Mouse (Mus musculus): ENCODE measurements around the gene Rsf1.
A peak's percentile ranks its signal among the peaks of the same experiment; 100 is the strongest.

Rsf1 gene

DNA sequence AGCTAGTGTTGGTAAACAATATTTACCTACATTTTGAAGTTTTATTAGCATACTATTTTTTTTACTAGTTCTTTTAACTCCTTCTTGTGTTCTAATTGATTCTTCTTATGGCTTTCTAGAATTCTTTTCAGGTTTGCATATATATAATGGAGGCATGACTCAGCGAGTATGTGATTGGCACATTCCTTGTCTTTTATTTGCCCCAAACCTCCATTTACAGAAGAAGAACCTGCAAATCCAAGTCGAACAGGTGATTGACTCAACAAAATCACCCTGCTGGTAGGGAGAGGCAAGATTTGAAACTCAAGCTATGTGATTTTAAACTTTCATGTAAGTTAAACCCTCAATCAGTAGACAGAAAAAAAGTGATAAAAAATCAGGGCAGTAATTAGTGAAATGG lies 51.6 kb downstream of the Rsf1 start:
- no peak for DNase-seq (ENCODE audit: low spot score)

DNA sequence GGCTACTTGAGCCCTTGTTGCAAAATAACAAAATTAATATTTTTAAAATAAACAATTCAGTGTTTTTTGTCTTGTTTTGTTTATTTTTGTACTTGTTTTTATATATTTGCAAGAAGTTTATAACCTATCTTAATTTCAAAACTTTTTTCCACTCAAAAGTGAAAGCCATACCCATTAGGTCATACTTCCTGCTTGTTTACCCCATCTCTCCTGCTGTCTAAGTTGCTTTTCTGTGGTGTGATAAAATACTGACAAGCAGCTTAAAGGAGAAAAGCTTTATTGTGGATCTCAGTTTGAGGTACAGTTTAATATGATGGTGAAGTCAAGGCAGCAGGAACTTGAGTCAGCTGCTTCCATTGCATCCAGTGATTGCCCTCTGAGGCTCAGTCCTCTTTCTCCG lies 53.2 kb downstream of the Rsf1 start:
- no peak for DNase-seq (ENCODE audit: low spot score)

DNA sequence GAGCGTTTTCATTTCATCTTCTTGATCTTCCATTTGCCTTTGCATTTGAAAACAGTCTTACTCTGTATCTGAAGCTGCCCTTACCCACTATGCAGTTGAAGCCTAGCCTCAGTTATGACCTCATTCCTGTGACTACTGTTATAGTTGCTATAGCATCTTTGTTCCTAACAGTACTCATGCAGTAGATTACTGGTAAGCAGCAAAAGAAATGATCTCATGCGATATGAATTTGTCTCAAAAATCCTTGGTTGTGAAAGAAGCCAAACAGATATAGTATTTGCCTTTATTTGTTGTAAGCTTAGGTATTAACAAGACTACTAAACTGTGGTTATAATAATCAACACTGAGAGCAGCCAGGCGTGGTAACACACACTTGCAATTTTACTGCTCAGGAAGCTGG lies 65.4 kb downstream of the Rsf1 start:
- no peak for DNase-seq (ENCODE audit: low spot score)

DNA sequence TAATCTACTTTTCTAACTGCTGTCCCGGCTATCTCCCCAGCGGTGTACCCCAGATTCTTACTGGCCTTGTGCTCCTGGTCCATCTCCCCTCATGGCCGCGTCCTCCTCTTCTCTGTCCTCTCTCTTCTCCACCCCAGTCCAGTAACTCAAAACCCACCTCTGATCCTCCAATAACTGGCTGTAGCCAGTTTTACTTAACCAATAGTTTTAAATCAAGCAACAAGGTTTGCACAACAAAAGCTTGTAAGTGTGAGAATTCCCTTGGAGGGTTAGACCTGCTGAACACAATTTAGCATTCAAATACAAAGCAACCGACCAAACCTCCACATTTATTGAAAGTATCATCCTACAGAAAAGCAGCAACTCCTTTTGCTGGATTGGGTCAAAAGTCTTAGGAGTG lies 68.0 kb downstream of the Rsf1 start:
- no peak for DNase-seq (ENCODE audit: low spot score)

DNA sequence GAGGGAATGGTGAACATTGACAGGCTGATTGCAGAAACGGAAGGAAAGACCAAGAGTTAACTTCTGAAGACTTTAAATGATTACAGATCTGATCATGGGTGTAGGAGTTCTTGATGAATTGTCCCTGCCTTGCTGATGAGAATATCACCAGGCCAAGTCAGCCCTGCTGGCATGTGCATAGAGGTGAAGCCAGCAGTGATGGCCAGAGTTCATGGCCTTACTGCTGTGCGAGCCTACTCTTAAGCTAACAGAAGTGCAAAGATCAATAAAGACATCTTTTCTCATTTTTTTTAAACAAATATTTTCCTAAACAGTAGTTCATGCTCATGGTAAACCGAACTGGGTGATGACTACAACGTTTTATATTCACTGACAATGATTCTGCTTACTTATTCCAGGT lies 71.0 kb downstream of the Rsf1 start:
- DNase-seq (ENCODE audit: low spot score): no peak

DNA sequence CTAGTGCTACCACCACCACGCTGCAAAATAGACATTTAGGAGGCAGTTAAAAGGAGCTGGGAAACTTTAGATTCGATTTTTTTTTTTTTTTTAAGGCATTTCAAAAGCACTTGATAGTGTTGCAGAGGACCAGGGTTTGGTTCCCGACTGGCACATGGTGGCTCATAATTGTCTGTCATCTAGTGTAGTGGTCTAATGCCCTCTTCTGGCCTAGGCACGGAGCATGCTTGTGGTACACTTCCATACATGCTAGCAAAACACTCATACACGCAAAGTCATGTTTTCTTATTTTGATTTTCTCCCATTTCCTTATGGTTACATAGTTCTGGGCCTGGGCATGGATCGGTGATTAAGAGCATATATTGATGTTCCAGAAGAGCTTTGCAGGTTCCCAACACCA lies 76.5 kb downstream of the Rsf1 start:
- DNase-seq (ENCODE audit: low spot score): no peak

DNA sequence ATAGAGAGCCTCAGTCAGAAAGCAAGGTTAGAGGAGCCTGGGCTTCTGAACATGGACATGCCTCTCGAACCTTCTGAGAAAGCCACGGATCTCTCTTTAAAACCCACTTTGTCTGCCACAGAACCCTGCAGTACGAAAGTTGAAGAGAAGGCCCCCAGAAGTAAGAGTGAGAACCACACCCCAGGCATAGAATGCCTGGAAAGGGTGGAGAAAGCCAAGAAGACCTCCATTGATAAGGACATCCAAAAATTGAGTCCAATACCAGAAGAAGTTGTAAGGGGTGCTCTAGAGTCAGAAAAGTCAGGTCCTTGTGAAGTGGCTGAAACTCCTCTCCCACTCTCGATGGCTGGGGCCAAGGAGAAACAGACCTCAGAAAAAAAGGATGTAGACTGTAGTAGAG lies 81.9 kb downstream of the Rsf1 start:
- DNase-seq (ENCODE audit: low spot score): no peak

DNA sequence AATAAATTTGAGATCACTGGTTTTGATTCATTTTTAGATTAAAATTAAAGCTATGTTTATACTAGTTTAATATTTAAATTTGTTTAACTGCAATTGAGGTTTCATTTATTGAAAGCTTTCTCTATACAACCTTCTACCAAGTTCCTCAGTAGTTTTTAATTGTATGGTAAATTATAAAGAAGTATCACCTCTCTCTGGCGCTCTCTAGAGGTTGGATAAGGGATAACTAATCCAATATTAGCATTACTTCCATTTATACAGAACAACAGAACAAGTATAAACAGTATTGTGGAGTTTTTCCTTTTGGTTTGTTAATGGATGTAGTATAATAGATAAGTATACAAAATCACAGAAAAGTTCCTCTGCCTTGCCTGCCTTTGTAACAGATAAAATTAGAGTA lies 99.5 kb downstream of the Rsf1 start:
- DNase-seq (ENCODE audit: low spot score): no peak

DNA sequence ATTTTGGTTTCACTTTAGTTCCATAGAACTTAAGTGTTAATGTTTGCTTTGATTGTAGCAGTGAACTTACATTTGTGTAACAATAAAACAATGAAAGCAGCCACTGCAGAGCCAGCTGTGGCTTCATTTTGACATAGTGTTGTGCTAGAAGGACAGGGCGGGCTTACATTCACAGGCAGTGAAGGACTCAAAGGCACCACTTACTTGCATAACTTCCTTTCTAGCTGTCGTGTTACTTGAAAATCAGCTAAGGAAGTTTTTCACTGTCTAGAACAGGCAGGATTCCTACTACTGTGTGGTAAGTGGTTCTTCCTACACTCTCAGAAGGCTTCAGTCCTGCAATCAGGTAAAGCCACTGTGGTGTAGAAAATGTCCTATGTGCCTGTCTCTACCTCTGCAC lies 108.1 kb downstream of the Rsf1 start:
- DNase-seq (ENCODE audit: low spot score): no peak

DNA sequence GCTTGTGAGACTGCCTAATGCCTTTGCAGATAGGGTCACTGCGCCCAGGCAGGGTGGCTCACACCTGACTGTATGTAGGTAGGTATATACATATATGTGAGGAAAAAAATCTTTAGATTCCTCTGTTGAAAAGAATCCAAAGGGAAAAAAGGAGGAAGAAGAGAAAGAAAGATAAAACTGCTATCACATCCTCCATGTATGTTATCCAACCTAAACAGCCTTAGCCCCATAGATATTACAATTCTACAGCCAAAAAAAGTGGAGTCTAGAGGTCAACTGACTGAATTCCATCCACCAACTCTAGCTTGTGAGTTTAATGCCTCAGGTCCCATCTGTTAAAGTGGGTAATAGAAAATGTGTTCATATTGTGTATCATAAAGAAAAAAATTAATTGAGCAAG lies 115.8 kb downstream of the Rsf1 start:
- DNase-seq (ENCODE audit: low spot score): no peak

DNA sequence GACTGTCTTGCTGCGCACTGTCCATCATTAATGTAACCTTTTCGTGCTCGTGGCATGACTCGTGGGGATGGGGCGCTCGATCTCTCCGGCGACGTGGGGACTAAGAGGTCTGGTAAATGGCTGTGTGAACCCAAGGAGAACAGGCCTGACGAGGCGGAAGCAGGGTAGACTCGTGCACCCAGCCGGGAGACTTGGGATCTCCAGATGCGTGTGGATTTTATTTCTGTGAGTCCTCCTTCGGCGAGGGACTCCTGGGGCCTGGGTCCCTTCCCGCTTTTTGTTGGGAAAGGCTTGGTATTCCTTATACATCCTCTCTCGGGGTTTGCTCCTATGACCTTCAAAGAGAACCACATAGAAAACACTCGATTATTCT lies 116.4 kb downstream of the Rsf1 start:
- DNase-seq (ENCODE audit: low spot score): no peak

DNA sequence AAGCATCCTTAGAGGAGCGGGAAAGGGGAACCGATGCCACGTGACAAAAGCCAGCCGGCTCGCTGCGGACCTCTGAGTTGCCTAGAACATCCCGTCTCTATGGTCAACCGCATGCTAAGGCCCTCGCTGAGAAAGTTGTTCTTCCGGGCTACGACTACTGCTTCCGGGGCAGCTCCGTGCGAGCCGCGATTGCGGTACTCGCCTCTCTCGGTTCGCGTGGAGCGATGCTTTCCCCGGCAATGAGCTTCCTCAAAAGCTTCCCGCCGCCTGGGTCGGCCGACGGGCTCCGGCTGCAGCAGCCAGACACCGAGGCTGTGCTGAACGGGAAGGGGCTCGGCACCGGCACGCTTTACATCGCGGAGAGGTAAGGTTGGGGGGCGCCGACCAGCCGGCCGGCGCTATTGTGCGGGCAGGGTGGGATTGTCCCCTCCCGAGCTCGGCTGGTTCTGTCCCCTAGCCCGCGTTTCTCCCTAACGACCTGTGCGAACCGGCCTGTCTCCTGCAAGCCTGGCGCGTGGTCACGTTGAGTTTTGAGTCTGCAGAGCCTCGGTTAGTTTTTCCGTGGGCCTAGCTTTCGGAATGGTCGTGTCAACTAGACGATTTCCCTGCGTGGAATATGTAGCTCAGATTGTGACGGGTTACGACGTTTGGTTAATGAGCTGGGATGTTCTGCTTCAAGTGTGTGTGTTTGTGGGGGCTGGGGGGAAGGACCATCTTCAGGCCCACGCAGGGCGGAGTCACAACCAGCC lies 117.0 kb downstream of the Rsf1 start, which contains the start of gene Clns1a:
Gene Clns1a, plus strand, starts transcription at position 129 of the 749 bp plus-strand sequence.
- peak; percentile 83 for DNase-seq (ENCODE audit: low spot score)

DNA sequence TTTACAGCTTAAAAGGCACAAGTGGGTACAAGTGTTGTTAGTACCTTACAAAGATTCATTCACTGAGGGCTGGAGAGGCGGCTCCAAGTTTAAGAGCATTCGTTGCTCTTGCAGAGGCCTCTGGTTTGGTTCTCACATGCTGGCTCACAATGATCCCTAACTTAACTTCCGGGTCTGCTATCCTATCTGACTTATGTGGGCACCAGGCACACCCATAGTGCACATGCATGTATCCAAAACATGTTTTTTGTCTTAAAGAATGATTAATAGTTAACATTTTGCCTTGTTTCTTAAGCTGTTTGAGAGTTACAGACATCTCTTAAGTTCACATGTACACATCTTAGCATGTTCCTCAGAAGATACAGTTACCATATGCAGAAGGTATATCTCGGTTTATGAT lies 120.5 kb downstream of the Rsf1 start:
- no peak for DNase-seq (ENCODE audit: low spot score)

DNA sequence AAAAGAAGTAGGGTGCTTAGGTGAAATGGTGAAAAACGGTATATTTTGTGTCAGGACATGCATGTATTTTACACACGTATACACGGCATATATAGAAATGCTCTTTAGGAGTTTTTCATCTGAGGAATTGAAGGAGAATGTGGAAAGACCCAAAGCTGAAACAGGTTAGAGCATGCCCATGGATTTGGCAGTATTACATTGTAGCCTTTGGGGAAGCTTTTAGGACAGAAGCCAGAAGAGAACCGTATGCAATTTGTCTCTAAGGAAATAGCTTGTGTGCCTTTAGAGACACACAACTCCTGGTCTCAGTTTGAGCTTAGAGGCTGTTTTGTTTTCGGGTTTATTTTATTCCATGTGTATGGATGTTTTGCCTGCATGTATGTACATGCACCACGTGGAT lies 121.4 kb downstream of the Rsf1 start:
- no peak for DNase-seq (ENCODE audit: low spot score)

DNA sequence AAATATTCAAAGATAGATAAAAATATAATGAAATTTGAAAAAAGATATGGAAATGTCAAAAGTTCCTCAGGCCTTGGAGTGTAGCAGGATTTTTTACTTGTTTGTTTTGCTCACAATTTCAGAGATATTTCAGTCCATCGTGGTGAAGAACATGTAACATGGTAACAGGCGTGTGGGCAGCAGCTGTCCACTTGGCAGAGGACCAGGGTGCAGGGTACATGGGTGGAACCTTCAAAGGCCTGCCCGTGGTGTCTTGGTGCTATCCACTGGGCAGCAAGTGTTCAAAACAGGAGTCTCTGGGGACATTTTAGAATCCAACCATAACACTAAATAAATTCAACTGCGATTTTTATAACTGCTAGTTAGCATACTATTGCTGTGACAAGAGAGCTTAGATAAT lies 127.4 kb downstream of the Rsf1 start:
- no peak for DNase-seq (ENCODE audit: low spot score)

DNA sequence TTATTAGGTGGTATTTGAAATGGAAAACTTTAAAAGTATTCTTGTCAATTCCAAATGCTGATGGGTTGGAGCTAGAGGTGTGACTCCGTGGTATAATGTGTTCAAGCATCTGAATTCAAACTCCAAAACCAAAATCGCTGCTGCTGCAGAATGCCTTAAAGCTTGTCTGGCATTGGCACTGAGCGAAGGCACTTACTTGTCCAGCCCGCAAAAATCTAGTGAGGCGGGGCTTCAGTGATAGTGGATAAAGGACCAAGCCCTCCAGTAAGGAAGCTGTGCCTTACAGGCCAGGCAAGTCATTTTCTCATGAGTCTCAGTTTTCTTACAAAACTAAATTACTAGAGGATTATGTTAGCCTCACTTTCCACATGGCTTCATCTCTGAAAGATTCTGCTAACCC lies 128.1 kb downstream of the Rsf1 start:
- DNase-seq (ENCODE audit: low spot score): no peak

DNA sequence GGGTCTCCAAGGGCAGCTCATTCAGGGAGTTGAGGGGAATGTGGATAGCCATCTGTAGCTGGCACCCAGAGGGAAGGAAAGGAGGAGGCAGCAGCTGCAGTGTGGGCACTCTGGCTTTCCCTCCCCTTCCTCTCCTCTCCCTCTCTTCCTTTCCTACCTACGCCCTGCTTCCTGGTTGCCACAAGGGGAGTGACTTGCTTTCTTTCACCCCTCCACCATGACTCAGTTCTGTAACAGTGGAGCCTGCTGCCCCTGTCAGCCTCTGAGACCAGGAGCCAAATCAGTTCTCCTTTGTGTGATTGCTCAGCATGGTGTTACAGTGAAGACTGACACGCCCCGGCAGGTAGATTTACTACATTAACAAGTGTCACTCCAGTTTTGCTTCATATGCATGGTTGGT lies 129.5 kb downstream of the Rsf1 start:
- no peak for DNase-seq (ENCODE audit: low spot score)

DNA sequence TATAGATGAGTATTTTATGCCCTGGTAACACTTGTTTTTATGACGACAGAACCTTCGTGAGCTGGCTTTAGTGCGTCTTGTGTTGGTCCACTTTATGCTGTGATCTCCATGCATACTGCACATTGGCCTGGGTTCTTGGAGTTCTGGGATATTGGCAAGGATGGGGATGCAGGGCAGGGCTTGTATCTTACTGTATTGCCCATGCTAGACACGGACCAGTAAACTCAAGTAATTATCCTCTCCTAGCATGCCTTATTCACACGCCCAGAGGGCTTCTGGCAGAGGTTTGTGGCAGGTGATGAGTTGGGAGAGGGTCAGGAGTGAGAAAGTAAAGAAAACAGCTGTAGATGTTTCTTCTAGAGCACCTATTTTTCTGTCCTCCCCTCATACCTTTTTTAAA lies 135.0 kb downstream of the Rsf1 start:
- no peak for DNase-seq (ENCODE audit: low spot score)

DNA sequence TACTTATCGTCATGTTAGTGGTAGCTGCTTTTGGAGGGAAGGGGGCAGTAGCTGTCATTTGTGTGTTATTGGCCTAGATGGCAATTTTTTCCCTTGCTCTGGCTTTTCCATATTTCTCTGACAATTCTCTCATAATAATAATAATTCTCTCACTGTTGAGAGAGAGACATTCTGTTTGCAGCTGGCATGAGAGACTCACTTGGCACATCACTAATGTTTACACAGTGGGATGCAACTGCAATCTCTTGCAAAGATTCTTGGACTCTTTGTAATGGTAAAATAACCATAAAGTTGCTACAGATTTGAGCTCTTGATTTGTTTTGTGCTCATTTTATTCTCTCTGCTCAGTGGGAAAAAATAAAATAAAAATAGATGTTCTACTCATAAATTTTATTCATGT lies 137.6 kb downstream of the Rsf1 start:
- no peak for DNase-seq (ENCODE audit: low spot score)

DNA sequence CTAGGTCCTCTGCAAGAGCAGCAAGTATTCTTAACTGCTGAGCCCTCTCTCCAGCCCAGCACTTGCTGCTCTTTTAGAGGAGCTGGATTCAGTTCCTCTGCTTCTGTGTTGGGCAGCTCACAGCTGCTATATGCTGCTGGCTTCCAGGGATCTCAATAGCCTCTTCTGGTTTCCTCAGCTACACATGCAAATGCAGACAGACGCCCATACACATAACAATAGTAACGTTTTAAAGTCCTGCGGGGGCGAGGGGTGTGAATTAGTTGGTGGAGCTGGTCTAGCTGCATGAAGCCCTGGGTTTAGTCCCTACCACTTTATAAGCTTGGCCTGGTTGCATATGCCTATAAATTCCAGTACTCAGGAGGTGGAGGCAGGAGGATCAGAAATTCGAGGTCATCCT lies 139.4 kb downstream of the Rsf1 start:
- DNase-seq (ENCODE audit: low spot score): no peak

DNA sequence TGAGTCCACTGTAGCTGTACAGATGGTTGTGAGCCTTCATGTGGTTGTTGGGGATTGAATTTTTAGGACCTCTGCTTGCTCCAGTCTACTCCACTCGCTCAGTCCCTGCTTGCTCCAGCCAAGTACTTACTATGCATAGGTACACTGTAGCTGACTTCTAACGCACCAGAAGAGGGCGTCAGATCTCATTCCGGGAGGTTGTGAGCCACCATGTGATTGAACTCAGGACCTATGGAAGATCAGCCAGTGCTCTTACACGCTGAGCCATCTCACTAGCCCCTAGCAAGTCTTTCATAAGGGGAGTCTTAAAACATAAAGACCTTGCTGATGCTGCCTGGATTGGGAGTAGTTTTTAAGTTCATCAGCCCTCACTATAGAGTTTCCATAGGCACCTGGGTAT lies 140.4 kb downstream of the Rsf1 start:
- no peak for DNase-seq (ENCODE audit: low spot score)

DNA sequence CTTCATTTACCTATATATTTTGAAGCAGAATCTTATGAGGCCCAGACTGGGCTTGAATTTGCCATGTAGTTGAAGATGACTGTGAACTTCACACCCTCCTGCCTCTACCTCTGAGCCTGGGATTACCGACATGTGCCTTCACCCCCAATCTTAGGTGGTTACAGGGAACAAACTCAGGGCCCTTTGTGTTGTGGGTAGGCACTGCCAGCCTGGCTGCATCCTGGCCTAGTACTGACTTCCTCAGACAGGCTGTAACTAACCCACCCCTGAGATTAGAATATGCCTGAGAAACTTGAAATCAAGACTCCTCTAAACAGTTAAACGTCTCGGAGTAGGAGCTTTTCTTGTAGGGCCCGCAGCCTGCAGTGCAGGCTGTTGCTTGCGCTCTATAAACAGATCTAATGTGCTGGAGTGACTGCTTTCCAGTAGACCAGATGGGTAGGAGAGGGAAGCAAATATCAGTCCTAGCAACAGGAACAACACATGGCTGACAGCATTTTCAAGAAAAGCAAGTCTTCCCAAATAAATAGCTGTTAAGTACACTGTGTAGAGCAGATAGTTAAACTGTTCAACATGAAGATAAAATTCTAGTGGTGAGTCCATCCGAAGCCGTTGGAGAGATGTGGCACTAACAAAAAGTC lies 142.7 kb downstream of the Rsf1 start:
- no peak for DNase-seq (ENCODE audit: low spot score)

DNA sequence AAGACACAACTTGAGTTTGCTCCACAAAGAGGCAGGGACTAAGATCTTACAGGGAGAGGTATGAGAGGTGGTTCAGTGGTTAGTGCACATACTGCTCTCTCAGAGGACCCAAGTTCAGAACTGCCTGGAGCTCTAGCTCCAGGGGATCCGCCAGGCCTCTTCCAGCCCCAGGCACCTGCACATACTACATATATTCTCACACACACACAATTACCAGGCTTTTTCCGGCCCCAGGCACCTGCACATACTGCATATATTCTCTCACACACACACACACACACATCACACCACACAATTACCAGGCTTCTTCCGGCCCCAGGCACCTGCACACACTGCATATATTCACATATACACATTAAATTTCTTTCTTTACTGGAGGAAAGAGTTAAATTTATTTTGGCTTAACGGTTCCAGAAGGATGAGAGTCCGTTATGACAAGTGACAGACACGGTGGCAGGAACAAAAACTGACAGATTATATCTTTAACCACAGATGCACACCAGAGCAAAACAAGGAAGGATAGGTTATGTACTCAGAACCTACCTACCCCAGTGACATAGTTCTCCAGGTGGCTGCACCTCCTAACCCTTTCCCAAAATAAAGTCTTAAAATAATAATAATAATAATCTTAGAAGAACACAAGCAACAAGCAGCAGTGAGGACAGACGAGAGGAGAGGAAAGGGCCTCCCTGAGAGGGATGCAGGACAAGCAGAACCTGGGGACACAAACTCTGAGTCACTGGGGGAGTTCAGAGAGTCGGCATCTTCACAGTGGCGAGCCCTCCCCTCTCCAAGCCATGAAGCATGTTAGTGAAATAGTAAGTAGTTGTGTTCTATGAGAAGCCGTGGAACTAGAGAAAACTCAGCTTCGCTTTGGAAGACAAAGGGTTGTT lies 144.2 kb downstream of the Rsf1 start:
- no peak for DNase-seq (ENCODE audit: low spot score)

All from ovary, adult 18-20 months (tissue).